Mouse (Mus musculus) ES-Bruce4 (cell line): ENCODE data around the gene Tnnt1. TPM values are rescaled to one million over a fixed set of nuclear protein-coding genes. Genes with fewer than 3 reads are reported as not detected.

ENCODE experiments used
- H3K27ac ChIP-seq: 2 replicates; pipeline ENCODE4 v1.5.1; 2012; ENCODE audit warnings: low read length, inconsistent platforms; ENCODE audit not compliant: insufficient read depth
- H3K27me3 ChIP-seq: 2 replicates; pipeline ENCODE4 v1.6.1; 2012; ENCODE audit warnings: mild to moderate bottlenecking, low read length, inconsistent platforms; ENCODE audit not compliant: control insufficient read depth, poor library complexity, insufficient read depth, severe bottlenecking
- H3K36me3 ChIP-seq: 2 replicates; pipeline ENCODE4 v1.6.1; 2012; ENCODE audit warnings: inconsistent platforms, mild to moderate bottlenecking, low read length, moderate library complexity; ENCODE audit not compliant: control insufficient read depth, poor library complexity, insufficient read depth, severe bottlenecking
- H3K4me1 ChIP-seq: one replicate; pipeline ENCODE4 v1.8.1; 2011; ENCODE audit warnings: low read length; ENCODE audit not compliant: control insufficient read depth, insufficient read depth
- H3K4me3 ChIP-seq: 2 replicates; pipeline ENCODE4 v1.5.1; 2011; ENCODE audit warnings: low read depth, mild to moderate bottlenecking, low read length
- H3K9ac ChIP-seq: 2 replicates; pipeline ENCODE4 v1.6.1; 2012; ENCODE audit warnings: low read depth, mild to moderate bottlenecking, inconsistent platforms; ENCODE audit not compliant: poor library complexity, severe bottlenecking
- H3K9me3 ChIP-seq: replicated peaks from 2 replicates; pipeline ENCODE4 v1.6.1; 2012; ENCODE audit warnings: mild to moderate bottlenecking, low read length, inconsistent platforms; ENCODE audit not compliant: control insufficient read depth, poor library complexity, insufficient read depth, severe bottlenecking
- CTCF ChIP-seq: IDR thresholded peaks from one replicate; pipeline ENCODE4 v1.8.1; 2011; ENCODE audit warnings: low read depth, low read length
- EP300 ChIP-seq: IDR thresholded peaks from 2 replicates; pipeline ENCODE4 v1.6.1; 2011; ENCODE audit warnings: low read depth, low read length; ENCODE audit not compliant: insufficient read depth
- POLR2A ChIP-seq: IDR thresholded peaks from one replicate; pipeline ENCODE4 v1.8.1; 2011; ENCODE audit warnings: low read length; ENCODE audit not compliant: insufficient read depth
- polyA plus RNA-seq: library from polyadenylated mRNA; stranded (reverse); fragments of >200 nt; gene quantifications from 2 replicates; pipeline ENCODE4 v1.2.4, GENCODE M21; 2011; ENCODE audit warnings: low read depth; ENCODE audit not compliant: missing spikeins, insufficient read depth, insufficient read length

Gene Tnnt1
- polyA plus RNA-seq, 1 experiment, result 20.7 TPM

DNA sequence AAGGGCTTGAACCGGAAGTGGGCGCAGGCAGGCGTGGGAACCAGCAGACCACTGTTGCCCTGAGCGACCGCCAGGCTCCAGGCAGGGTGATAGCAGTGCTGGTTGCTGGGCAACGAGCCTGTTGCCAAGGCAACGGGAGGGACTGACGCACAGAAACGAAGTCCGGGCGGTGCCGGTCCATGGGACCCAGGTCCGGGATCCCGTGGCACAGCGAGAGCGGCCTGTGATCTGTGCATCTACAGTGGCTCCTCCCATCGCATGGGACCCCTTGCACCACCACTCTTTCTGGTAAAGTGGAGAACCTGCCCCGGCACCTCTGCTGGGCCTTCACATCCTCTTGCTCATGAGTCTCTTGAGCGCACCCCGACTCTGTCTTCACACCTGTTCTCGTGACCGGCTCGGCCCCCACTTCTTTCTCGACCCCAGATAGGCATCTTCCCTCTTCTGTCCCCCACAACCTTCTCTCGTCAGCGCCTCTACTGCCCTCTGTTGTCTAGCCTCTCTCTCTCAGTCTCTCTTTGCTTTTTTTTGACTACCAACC, 30.5 kb upstream of the Tnnt1 start:
- no peaks in the 10 kb centered on the region for H3K36me3 ChIP-seq
- H3K27ac ChIP-seq, result no peak overlapping the region
- no peaks in the 10 kb centered on the region for H3K27me3 ChIP-seq
- no peaks in the 10 kb centered on the region for H3K9me3 ChIP-seq
- no peaks in the 10 kb centered on the region for H3K4me1 ChIP-seq
- TF ChIP-seq EP300 (no peak), POLR2A (no peak), CTCF (no peak)
- H3K4me3 ChIP-seq, result peak overlapping the region; percentile 34
- H3K9ac ChIP-seq, result no peak overlapping the region

DNA sequence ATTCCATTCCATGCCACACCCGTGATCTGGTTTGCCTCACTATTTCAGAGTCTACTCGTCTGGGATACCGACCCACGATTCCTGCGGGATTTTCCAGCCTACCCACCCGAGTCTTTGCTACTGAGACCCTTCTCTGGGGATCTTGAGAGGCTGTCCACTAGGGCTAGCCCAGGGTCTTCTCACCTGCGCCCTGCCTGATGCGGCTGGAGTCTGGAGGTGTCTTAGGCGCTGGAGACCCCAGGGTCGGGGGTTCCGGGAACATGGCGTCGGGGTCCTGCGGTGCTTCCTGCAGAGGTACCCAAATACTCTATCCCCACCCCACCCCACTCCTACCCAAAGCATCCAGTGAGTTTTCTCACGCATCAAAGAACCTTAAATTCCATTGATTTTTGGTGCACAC, 29.9 kb upstream of the Tnnt1 start:
- Histone ChIP-seq H3K36me3 (no peaks in the 10 kb centered on the region), H3K4me3 (no peak overlapping the region; the same call in 1 of the 2 replicates), H3K9me3 (no peaks in the 10 kb centered on the region), H3K4me1 (no peaks in the 10 kb centered on the region), H3K27me3 (no peaks in the 10 kb centered on the region), H3K9ac (no peak overlapping the region), H3K27ac (no peak overlapping the region)
- TF ChIP-seq POLR2A (no peak), CTCF (no peak), EP300 (no peak)

DNA sequence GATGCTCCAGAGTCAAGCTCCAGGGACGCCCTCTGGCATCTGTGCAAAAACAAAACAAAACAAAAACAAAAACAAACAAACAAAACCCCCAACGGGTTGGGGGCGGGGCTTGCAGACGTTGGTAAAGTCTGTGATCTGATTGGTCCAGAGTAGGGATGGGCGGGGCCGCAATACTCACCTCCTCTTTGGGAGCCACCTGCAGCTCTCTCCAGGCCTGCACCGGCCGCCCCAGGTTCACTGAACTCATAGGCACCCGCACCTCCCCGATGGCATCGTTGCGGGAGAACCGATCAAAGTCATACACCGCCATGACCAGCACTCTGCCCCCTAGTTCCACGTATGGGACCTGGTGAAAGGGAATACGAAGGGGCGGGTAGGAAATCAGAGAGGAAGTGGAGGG, 25.8 kb upstream of the Tnnt1 start:
- Histone ChIP-seq H3K27ac (no peak overlapping the region), H3K4me1 (no peaks in the 10 kb centered on the region), H3K36me3 (no peaks in the 10 kb centered on the region), H3K9me3 (no peaks in the 10 kb centered on the region), H3K9ac (peak overlapping the region; percentile 36; the same call in 1 of the 2 replicates), H3K4me3 (peak overlapping the region; percentile 75), H3K27me3 (no peaks in the 10 kb centered on the region)
- TF ChIP-seq CTCF (no peak), EP300 (no peak), POLR2A (peak; percentile 62)

DNA sequence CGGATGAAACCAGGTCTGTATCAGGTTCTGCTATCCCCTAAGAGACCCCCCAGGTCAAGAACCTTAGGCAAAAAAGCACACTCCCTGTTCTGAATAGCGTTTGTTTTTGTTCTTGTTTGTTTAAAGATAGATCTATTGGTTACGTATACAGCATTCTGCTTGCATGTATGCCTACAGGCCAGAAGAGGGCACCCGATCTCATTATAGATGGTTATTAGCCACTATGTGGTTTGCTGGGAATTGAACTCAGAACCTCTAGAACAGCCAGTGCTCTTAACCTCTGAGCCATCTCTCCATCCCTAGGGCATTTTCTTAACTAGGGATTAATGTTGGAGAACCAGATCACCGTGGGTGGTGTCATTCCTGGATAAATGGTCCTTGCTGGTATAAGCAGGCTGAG, 25.2 kb upstream of the Tnnt1 start:
- Histone ChIP-seq H3K4me3 (no peak overlapping the region), H3K9me3 (no peaks in the 10 kb centered on the region), H3K9ac (no peak overlapping the region), H3K4me1 (peaks cover 2% of the 10 kb centered on the region), H3K27ac (no peak overlapping the region), H3K27me3 (no peaks in the 10 kb centered on the region), H3K36me3 (no peaks in the 10 kb centered on the region)
- TF ChIP-seq POLR2A, result no peak
- no peak for TF ChIP-seq EP300
- TF ChIP-seq CTCF, result no peak

DNA sequence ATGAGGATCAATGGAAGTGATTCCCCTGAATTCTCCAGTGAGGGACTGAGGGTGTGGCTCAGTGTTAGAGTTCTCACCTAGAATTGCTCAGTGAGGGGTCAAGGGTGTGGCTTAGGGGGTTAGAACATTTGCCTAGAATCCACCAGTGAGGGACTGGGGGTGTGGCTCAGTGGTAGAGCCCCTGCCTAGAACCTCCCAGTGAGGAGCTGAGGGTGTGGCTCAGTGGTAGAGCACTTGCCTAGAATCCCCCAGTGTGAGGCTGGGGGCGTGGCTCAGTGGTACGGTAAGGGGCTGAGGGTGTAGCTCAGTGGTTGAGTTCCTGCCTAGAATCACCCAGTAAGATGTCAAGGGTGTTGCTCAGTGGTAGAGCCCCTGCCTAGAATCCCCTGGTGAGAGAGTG, 22.8 kb upstream of the Tnnt1 start:
- Histone ChIP-seq H3K36me3 (no peaks in the 10 kb centered on the region), H3K4me3 (no peak overlapping the region), H3K4me1 (peaks cover 4% of the 10 kb centered on the region), H3K27me3 (no peaks in the 10 kb centered on the region), H3K9me3 (no peaks in the 10 kb centered on the region), H3K27ac (no peak overlapping the region), H3K9ac (no peak overlapping the region)
- no peak for TF ChIP-seq POLR2A
- TF ChIP-seq CTCF, result no peak

DNA sequence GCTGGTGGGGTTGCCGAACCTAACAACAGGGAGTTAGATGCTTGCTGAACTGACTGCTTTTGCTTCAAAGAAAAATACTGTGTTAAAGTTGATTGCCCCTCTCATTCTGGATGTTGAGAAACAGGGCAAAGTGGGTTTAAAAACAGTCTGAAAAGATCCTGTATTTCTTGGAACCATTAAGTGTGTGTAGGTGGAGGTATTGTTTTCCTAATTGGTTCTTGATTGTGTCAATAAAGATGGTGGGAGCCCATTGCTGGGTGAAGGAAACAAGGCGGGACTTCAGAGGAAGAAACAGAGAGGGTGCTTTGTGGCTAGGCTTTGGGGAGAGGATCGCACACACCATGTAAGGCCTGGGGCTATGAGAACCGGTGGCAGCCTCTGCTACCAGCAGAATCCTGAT, 21.0 kb upstream of the Tnnt1 start:
- TF ChIP-seq CTCF (no peak), POLR2A (no peak), EP300 (no peak)
- peaks cover 4% of the 10 kb centered on the region for H3K4me1 ChIP-seq
- H3K9me3 ChIP-seq, result no peaks in the 10 kb centered on the region
- peak overlapping the region; percentile 43; the same call in 1 of the 2 replicates for H3K9ac ChIP-seq
- no peak overlapping the region; the same call in 1 of the 2 replicates for H3K4me3 ChIP-seq
- H3K27me3 ChIP-seq, result no peaks in the 10 kb centered on the region
- 0 out of 2 replicates have a peak overlapping the region, but pooled peaks have one; percentile 2 for H3K27ac ChIP-seq
- no peaks in the 10 kb centered on the region for H3K36me3 ChIP-seq
